Mouse (Mus musculus): ENCODE data around the gene Ppp6r2.

Gene Ppp6r2

DNA sequence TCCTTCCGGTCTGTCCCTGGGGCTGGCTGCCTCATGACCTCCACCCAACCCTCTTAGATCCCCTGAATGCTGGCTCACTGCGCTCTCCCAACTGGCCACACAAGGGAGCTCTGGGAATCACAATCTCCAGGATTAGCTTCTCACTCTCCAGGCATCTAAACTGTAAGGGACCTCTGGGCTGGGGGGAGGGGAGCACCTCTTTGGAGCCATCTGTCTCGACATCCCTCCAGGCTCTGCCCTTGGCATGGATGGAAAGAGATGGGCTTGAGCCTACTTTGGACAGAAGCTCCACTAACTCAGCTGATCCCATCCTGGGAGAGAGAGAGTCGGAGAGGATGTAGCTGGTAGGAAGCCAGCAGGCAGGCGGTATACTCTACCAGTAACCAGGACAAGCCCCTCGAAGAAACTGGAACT, 29.0 kb upstream of the Ppp6r2 start:
- no peak for DNase-seq (ENCODE audit: low read depth, low spot score)

GRCm38 (mm10) chr15:89182842-89183241, 28.5 kb upstream of the Ppp6r2 start:
- DNase-seq (ENCODE audit: low read depth, low spot score): no peak

GRCm38 (mm10) chr15:89184141-89184936, 27.0 kb upstream of the Ppp6r2 start:
- no peak for DNase-seq (ENCODE audit: low read depth, low spot score)

- DNase-seq (ENCODE audit: low read depth, low spot score): no peak
Measured at GRCm38 (mm10) chr15:89184937-89185227, 26.5 kb upstream of the Ppp6r2 start.

GRCm38 (mm10) chr15:89195261-89195681, 16.1 kb upstream of the Ppp6r2 start:
- DNase-seq (ENCODE audit: low read depth, low spot score): no peak

DNA sequence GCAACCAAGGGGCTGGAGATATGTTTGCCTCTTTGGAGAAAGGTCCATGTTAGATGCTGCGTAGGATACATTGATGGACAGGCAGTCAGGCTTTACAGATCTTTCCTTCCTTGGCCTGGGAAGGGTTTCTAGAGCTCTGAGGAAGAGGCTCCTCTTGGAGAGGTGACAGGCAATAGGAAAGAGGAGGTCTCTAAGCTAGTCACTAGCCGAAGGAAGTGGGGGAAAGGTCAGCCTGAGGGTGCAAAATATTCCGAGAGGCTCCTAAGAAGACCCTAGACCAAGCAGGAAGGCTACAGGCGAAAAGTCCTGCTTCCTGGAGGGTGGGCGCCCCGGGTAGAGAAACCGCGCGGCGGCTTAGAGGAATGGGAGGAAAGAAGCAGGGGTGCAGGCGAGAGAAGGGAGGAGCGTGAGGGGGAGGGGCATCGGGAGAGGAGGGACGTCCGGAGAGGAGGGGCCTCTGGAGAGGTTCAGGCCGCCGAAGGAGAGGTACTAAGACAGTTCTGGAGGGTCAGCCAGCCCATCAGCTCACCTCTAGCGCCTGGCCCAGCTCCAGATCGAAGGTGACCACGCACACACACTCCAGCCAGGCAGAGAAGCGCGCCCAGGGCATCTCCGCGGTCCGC, 15.6 kb upstream of the Ppp6r2 start:
- DNase-seq (ENCODE audit: low read depth, low spot score): peak; percentile 73

- peak; percentile 93 for DNase-seq (ENCODE audit: low read depth, low spot score)
Measured at GRCm38 (mm10) chr15:89196313-89196706, 15.0 kb upstream of the Ppp6r2 start, which contains the start of gene Dennd6b. Gene Dennd6b (minus strand): TSS chr15:89196496.

DNA sequence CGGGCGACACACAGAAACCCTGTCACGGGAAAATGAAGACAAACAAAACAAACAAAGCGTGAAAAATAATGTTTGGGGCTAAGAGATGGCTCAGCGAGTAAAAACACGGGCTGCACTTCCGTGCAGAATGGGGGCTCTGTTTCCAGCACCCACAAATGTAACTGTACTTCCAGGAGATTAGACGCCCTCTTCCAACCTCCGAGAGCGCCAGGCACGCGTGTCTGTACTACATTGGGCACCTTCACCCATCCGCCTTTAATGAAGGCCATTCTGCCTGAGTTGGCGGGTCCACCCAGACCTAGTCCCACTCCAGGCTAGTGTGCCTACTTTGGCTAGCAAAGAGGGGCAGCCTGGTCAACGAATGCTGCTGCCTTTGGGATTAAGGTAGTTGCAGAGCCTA, 14.3 kb upstream of the Ppp6r2 start:
- no peak for DNase-seq (ENCODE audit: low read depth, low spot score)

GRCm38 (mm10) chr15:89207457-89207856, 3.9 kb upstream of the Ppp6r2 start:
- DNase-seq (ENCODE audit: low read depth, low spot score): no peak

DNA sequence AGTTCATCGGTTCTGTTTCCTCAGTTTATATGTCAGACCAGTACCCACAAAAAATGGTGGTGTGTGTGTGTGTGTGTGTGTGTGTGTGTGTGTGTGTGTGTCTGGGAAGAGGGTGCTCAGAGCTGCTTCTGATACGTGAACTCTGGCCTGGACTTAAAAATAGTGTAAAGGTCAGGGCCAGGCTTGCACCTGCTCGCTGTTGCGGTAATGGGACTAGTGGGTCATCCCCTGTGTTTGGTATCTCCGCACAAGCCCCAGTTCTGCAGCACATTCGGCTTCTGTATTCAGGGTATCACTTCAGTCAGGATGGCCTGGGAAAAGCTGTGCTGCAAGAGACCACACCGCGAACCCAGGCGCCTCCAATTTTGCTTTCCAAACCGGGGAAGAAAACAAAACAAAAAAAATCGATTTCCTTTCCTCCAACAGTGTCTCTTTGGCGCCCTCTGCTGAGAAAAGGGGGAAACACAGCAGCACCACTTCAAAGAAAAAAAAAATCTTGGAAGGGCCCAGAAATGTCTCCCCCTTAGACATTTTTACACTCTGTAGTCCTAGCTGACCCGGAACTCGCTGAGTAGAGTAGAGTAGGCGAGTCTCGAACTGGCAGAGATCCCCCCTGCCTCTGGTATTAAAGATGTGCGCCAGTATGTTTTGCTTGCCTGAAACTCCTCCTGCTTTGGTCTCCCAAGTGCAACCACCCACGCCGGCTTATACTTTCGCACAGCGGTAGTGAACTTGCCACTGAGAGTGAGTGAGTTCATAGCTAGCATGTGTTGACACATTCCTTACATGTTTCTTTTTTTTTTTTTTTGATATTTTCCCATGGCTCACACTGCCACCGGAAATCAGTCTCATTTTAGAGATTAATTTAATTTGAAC, 1.2 kb upstream of the Ppp6r2 start:
- peak; percentile 78 for DNase-seq (ENCODE audit: low read depth, low spot score)

DNA sequence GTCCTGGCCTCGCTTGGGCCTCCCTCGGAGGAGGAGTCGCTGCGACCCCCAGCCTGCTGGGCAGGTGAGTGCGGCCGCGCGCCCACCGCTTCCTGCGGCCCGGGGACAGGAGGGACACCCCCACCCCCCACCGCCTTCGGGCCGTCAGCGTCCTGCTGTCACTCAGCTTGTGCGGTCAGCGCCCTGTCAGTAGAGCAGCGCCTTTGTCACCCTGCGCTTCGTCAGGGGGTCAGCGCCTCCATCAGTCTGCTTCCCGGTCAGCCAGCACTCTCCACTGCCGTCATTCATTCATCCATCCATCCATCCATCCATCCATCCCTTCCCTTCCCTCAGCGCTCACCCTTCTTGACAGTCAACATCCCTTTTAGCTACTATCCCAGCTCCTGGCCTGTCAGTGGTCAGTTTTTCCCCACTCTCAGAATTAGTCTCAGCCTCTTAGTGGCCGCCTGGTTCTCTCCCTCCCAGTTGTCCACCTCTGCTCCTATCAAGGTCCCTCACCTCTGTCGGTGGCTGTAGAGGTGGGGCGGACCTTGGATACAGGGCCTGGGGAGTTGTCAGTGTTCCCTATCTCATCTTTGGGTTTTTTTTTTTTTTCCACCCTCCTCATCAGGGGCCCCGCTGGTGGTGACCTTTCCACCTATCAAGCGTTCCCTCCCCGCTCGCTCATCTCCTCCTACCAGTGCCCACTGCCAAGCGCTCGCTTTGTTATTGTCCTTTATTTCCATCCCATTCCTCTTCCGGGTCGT, 536 bp downstream of the Ppp6r2 start:
- peak; percentile 54 for DNase-seq (ENCODE audit: low read depth, low spot score)

- no peak for DNase-seq (ENCODE audit: low read depth, low spot score)
Measured at GRCm38 (mm10) chr15:89212495-89212894, 1.1 kb downstream of the Ppp6r2 start.

GRCm38 (mm10) chr15:89213517-89213916, 2.2 kb downstream of the Ppp6r2 start:
- DNase-seq (ENCODE audit: low read depth, low spot score): no peak

DNA sequence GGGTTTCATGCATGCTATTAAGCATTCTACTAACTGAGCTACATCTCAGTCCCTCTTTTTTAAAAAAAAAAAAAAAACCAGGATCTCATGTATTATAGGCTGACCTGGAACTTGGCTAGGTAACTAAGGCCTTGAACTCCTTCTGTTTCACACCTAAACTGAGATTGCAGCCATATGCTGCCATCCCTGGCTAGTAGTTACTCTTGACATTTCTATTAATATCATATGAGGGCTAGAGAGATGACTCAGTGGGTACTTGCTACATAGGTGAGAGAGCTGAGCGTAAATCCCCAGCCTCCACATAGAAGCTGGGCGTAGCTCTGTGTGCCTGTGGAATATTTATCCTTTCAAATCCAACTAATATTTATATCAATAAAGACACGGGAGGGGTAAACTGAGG, 3.6 kb downstream of the Ppp6r2 start:
- no peak for DNase-seq (ENCODE audit: low read depth, low spot score)

- DNase-seq (ENCODE audit: low read depth, low spot score): no peak
Measured at GRCm38 (mm10) chr15:89215611-89216233, 4.4 kb downstream of the Ppp6r2 start.

- no peak for DNase-seq (ENCODE audit: low read depth, low spot score)
Measured at GRCm38 (mm10) chr15:89233586-89233985, 22.2 kb downstream of the Ppp6r2 start.

DNA sequence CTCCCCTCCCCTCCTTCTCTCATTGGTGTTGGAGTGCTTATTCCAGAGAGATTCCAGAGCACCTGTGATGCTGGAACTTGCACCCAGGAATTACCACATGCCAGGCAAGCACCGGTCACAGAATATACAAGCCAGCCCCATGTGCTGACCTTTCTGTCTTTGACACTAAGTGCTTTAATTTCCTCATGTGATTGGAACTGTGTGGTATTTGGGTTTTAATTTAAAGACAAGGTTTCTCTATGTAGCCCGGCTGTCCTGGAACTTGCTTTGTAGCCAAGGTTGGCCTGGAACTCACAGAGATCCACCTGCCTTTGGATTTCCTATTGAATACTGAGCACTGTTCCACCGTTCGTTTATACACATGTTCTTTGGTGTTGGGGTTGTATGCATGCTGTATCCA, 22.7 kb downstream of the Ppp6r2 start:
- no peak for DNase-seq (ENCODE audit: low read depth, low spot score)

DNA sequence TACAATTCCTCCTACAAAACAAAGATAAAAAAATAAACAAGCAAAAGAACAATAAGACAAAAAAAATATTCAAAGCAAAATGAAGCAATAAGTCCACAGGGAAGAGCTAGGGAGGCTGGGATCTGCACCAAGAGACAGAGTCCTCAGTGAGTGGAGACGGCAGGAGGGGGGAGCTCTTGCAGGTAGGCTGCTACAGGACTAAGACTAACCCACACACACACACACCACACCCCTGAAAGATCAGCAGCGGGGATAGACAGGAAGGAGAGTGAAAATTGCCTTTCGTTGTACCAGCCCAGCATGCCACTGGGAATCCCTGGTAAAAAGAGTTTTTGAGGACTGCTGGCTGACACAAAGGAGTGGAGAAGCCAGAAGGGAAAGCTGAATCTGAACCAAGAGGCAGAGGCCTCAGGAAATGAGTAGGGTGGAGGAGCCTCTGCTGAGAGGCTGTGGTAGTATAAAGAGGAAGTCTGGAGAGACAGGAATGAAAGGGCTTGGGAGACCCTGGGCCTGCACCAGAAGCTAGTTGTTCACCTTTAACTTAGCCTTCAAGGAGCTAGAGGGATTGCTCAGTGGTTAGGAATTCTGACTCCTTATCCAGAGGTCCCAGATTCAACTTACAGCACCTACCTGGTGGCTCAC, 28.5 kb downstream of the Ppp6r2 start:
- DNase-seq (ENCODE audit: low read depth, low spot score): no peak

DNA sequence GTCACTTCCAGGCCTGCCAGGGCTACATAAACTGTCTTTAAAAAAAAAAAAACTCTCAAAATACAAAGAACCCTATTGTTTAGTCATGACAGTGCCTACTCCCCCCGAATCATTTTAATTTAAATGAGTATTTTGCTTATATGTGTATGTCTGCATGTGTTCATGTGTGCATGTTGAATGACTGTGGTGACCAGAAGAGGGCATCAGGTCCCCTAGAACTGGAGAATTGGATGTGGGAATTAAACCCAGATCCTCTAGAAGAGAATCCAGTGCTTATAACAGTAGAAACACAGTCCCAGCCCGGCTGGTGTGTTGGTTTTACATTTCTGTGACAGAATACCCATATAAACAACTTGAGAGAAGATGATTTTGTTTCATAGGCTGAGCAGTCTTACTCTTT, 29.7 kb downstream of the Ppp6r2 start:
- no peak for DNase-seq (ENCODE audit: low read depth, low spot score)

GRCm38 (mm10) chr15:89249063-89249462, 37.7 kb downstream of the Ppp6r2 start:
- no peak for DNase-seq (ENCODE audit: low read depth, low spot score)

DNA sequence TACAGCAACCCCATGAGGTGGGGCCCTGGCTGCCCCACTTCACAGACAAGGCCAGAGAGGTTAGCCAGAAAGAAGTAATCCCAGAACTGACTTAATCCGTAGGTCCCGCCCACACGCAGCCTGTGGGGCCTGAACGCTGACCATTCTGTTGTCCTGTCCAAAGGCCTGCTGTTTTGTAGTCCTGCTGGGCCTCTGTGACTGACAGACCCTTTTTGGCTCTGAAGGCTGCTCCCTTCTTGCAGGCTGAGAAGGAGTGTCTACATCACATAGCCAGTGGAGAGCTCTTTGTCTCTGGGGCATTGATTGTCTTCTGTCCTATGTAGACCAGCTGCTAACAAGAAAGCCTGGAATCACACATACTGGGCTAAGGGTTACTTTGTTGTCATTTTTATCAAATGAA, 44.0 kb downstream of the Ppp6r2 start:
- DNase-seq (ENCODE audit: low read depth, low spot score): no peak

Measured in c-Kit-negative CD71-positive TER-119-positive erythroid progenitor cells, embryonic 14.5 days (primary cell).